Comparison of ENCODE assay signal across 8 mouse cellular contexts in the genomic region with DNA sequence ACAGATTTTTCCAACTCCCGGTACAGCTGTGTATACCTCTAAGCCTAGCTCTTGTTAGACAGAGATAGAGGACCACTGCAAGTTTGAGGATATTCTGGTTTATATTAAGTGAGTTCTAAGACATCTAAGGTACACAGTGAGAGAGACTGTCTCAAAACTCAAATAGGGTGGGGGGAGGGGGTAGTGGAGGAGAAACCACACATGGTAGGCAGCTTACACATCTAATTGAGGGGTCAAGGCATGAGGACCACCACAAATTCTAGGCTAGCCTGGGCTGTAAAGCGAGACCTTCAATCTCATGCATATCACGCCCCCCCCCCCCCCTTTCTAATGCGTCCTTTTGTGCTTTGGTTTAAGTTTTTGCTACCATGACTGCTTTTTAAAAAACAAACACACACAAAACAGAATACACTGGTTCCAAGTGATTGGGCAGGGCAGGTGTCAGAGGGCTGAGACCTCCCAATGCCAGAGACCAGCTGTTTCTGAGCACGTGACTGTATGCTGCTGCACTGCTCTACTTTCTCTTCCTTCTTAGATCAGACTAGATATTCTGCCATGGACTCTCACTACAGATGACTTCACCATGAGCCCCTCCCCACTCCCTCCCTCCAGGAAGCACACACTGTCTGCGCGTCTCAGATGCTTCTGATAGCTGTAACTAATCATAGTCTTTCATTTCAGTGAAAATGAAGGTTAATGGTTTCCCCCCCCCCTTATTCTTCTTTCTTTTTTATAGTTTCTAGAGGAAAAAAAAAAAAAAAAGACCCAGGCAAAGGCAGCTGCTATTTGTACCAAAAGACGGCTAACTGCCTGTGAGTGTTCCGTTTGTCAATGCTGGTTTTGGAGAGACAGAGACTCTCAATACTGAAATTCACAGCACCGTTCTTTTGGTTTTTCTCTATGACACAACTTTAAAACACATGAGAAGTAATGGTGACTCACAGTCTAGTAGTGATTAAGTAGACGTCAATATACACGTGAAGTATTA. TPM values are rescaled to one million over a fixed set of nuclear protein-coding genes. Genes with fewer than 3 reads are reported as not detected.
A peak's percentile ranks its signal among the peaks of the same experiment; 100 is the strongest.
DNase-seq lines count a peak whose midpoint lies in the region; ATAC-seq and TF ChIP-seq lines count a peak whose summit lies in the region.

No protein-coding gene starts in this region.

- H3K4me1 ChIP-seq in limb, embryonic 11.5 days (ENCODE audit: control insufficient read depth, insufficient read depth, low read length) = no peaks in the 10 kb centered on the region
- H3K4me1 ChIP-seq in limb, embryonic 10.5 days = peaks cover 6% of the 10 kb centered on the region; the same call in 1 of the 2 replicates
- peaks cover 14% of the 10 kb centered on the region; the same call in 1 of the 2 replicates for H3K4me1 ChIP-seq in midbrain, embryonic 12.5 days
- H3K4me1 ChIP-seq in thymus, adult 2 months (replicated peaks; ENCODE audit: control insufficient read depth, insufficient read depth, low read length) = peaks cover 13% of the 10 kb centered on the region
- H3K4me1 ChIP-seq in cerebellum, adult 2 months (ENCODE audit: control insufficient read depth, insufficient read depth, low read length) = peaks cover 6% of the 10 kb centered on the region

- no peaks in the 10 kb centered on the region for H3K9me3 ChIP-seq in limb, embryonic 11.5 days (ENCODE audit: control insufficient read depth, low read length)
- H3K9me3 ChIP-seq in limb, embryonic 10.5 days (replicated peaks) = no peaks in the 10 kb centered on the region
- H3K9me3 ChIP-seq in midbrain, embryonic 12.5 days = no peaks in the 10 kb centered on the region

- no peak overlapping the region for H3K4me3 ChIP-seq in limb, embryonic 11.5 days (ENCODE audit: low read depth, low read length)
- no peak overlapping the region for H3K4me3 ChIP-seq in limb, embryonic 10.5 days
- H3K4me3 ChIP-seq in midbrain, embryonic 12.5 days = no peak overlapping the region
- no peak overlapping the region for H3K4me3 ChIP-seq in thymus, adult 2 months (ENCODE audit: control insufficient read depth, insufficient read depth, low read length)
- no peak overlapping the region for H3K4me3 ChIP-seq in cerebellum, adult 2 months (replicated peaks; ENCODE audit: insufficient read depth, low read depth, low read length)

- no peaks in the 10 kb centered on the region for H3K27me3 ChIP-seq in limb, embryonic 11.5 days (ENCODE audit: control insufficient read depth, insufficient read depth, low read length)
- H3K27me3 ChIP-seq in limb, embryonic 10.5 days (ENCODE audit: low read depth, poor library complexity, severe bottlenecking) = no peaks in the 10 kb centered on the region
- H3K27me3 ChIP-seq in midbrain, embryonic 12.5 days = no peaks in the 10 kb centered on the region
- no peaks in the 10 kb centered on the region for H3K27me3 ChIP-seq in thymus, adult 2 months (ENCODE audit: control insufficient read depth, insufficient read depth, low read length)
- H3K27me3 ChIP-seq in cerebellum, adult 2 months (ENCODE audit: control insufficient read depth, insufficient read depth, low read length) = no peaks in the 10 kb centered on the region

- TF ChIP-seq CTCF in thymus, adult 2 months (IDR thresholded peaks at IDR 0.05; ENCODE audit: borderline replicate concordance, control insufficient read depth, extremely low read depth, insufficient read depth, low read length, poor library complexity) = no peak
- no peak for TF ChIP-seq CTCF in cerebellum, adult 2 months (IDR thresholded peaks at IDR 0.05; ENCODE audit: borderline replicate concordance, insufficient read depth, low read depth, low read length)

- TF ChIP-seq POLR2A in thymus, adult 2 months (IDR thresholded peaks at IDR 0.05; ENCODE audit: control insufficient read depth, extremely low read depth, insufficient read depth, low read length, poor library complexity) = no peak
- TF ChIP-seq POLR2A in cerebellum, adult 2 months (IDR thresholded peaks at IDR 0.05; ENCODE audit: borderline replicate concordance, insufficient read depth, low read length) = no peak

- 0 out of 2 replicates have a peak, but pooled peaks have one; percentile 65 for ATAC-seq in limb, embryonic 11.5 days (ENCODE audit: insufficient number of reproducible peaks, low FRiP score, low TSS enrichment, low read depth)
- ATAC-seq in granulocyte monocyte progenitor cell, adult 5-6 weeks (replicated peaks; ENCODE audit: poor library complexity, severe bottlenecking) = peak; percentile 99
- ATAC-seq in midbrain, embryonic 12.5 days (ENCODE audit: low FRiP score, low read depth) = peak; percentile 90

- 76% methylated on average over 12 of the region's 12 CpGs for WGBS in limb, embryonic 11.5 days
- WGBS in limb, embryonic 10.5 days = 85% methylated on average over 12 of the region's 12 CpGs
- 58% methylated on average over 11 of the region's 12 CpGs for WGBS in midbrain, embryonic 12.5 days
- WGBS in thymus, adult 2 months = 28% methylated on average over 12 of the region's 12 CpGs
- WGBS in cerebellum, adult 2 months = 50% methylated on average over 12 of the region's 12 CpGs

- no peaks in the 10 kb centered on the region for H3K36me3 ChIP-seq in limb, embryonic 11.5 days (ENCODE audit: control insufficient read depth, insufficient read depth, low read length)
- H3K36me3 ChIP-seq in limb, embryonic 10.5 days = peaks cover 8% of the 10 kb centered on the region
- H3K36me3 ChIP-seq in midbrain, embryonic 12.5 days = peaks cover 4% of the 10 kb centered on the region; the same call in 1 of the 2 replicates
- H3K36me3 ChIP-seq in thymus, adult 2 months (ENCODE audit: control insufficient read depth, insufficient read depth, low read length) = no peaks in the 10 kb centered on the region

- no peak overlapping the region for H3K9ac ChIP-seq in limb, embryonic 11.5 days (ENCODE audit: low read length)
- H3K9ac ChIP-seq in midbrain, embryonic 12.5 days (replicated peaks) = no peak overlapping the region

- H3K4me2 ChIP-seq in limb, embryonic 11.5 days (ENCODE audit: low read depth, severe bottlenecking) = no peak overlapping the region
- no peak overlapping the region for H3K4me2 ChIP-seq in midbrain, embryonic 12.5 days (replicated peaks)

- no peak overlapping the region for H3K27ac ChIP-seq in limb, embryonic 11.5 days (replicated peaks; ENCODE audit: low read depth, low read length)
- no peak overlapping the region for H3K27ac ChIP-seq in limb, embryonic 10.5 days
- 0 out of 2 replicates have a peak overlapping the region, but pooled peaks have one; percentile 30 for H3K27ac ChIP-seq in midbrain, embryonic 12.5 days (replicated peaks)
- peak overlapping the region; percentile 88 for H3K27ac ChIP-seq in thymus, adult 2 months (ENCODE audit: control insufficient read depth, insufficient read depth, low read length)
- H3K27ac ChIP-seq in cerebellum, adult 2 months (ENCODE audit: insufficient read depth, low read length) = no peak overlapping the region; the same call in 1 of the 2 replicates

- DNase-seq in limb, embryonic 11.5 days (ENCODE audit: low spot score) = no peak
- DNase-seq in limb, embryonic 10.5 days (ENCODE audit: low spot score) = no peak
- peak; percentile 45 to 52 for DNase-seq in kidney, postnatal 36 days
- peak; percentile 74 for DNase-seq in thymus, adult 2 months
- DNase-seq in cerebellum, adult 2 months = no peak
- no peak for DNase-seq in cerebellum, adult 11 months

RNA-seq across cellular contexts. Expression of a gene that starts 22.7 kb away (rescaled TPM):
- polyA plus RNA-seq in limb, embryonic 11.5 days (2014; fragmentation: Nextera tagmentation; extraction: Ambion mirVana) = 32.2 and 33.6 TPM in 2 replicates
- polyA plus RNA-seq in limb, embryonic 10.5 days (2016; fragmentation: Nextera tagmentation; extraction: Ambion mirVana) = 15.5 and 18.0 TPM in 2 replicates
- total RNA-seq in granulocyte monocyte progenitor cell, adult 5-6 weeks (2014; fragmentation: Nextera tagmentation) = 22.0 and 23.1 TPM in 2 replicates
- 17.5 and 24.6 TPM in 2 replicates for total RNA-seq in granulocyte monocyte progenitor cell, adult 5-6 weeks (2017)
- polyA plus RNA-seq in midbrain, embryonic 12.5 days (2016; fragmentation: Nextera tagmentation; extraction: Ambion mirVana) = 33.0 and 35.0 TPM in 2 replicates
- polyA plus RNA-seq in thymus, adult 2 months (2012; rRNA removed) = 29.5 and 39.6 TPM in 2 replicates
- 71.7 and 73.1 TPM in 2 replicates for polyA plus RNA-seq in cerebellum, adult 2 months (2012; rRNA removed)

Comparison
In these comparisons a context has a peak if more than half of its experiments do, and no peak if none do; other contexts are left out.
1. DNase-seq: peak in kidney, postnatal 36 days (2 of 2) and thymus, adult 2 months (single experiment); none in limb, embryonic 11.5 days (single experiment), limb, embryonic 10.5 days (single experiment), cerebellum, adult 2 months (0 of 2) and cerebellum, adult 11 months (single experiment).
2. H3K27ac ChIP-seq: peak in midbrain, embryonic 12.5 days (single experiment) and thymus, adult 2 months (single experiment); none in limb, embryonic 11.5 days (single experiment), limb, embryonic 10.5 days (single experiment) and cerebellum, adult 2 months (single experiment).
3. Peak in every context shown above with its lines, with median percentiles within 50 percentile points of each other: ATAC-seq.